Mouse (Mus musculus) bone marrow macrophage, adult 2 months (primary cell): ENCODE measurements around the gene Nomo1.

Experiments used
- CTCF ChIP-seq: IDR thresholded peaks from 2 replicates; pipeline ENCODE4 v1.5.1; 2012; ENCODE audit warnings: low read depth, mild to moderate bottlenecking, low read length, moderate library complexity
- POLR2A ChIP-seq: IDR thresholded peaks from 2 replicates; pipeline ENCODE4 v1.6.1; 2012; ENCODE audit warnings: mild to moderate bottlenecking, low read depth, low read length, borderline replicate concordance

- TF ChIP-seq CTCF (no peak), POLR2A (no peak)
Measured at GRCm38 (mm10) chr7:46113435-46113834, 79.9 kb downstream of the Nomo1 start.
